31 mouse cellular contexts compared by ENCODE assay signal in genomic region chr7:92705534-92705933, GRCm38 (mm10).
"Had no signal": no experiment of that assay in that cellular context is flagged by ENCODE, and none has a peak within 500 bp of the region (broad histone marks: within the 10 kb centered on the region; RNA-seq: fewer than 3 reads in every experiment).

No protein-coding gene starts in this region.

- DNase-seq: left cerebral cortex, postnatal 4 days; liver; liver, embryonic 13.5 days; liver, postnatal 0 days; lung, adult 18-20 months; lung, adult 2 months; lung, embryonic 14.5 days; lung, postnatal 10 days; lung, postnatal 14 days; lung, postnatal 36 days; lung, postnatal 4 days; midbrain, embryonic 14.5 days had no signal

- H3K4me1 ChIP-seq: limb, embryonic 10.5 days; limb, embryonic 12.5 days; limb, embryonic 13.5 days; limb, embryonic 15.5 days; liver, embryonic 12.5 days; liver, embryonic 13.5 days; liver, embryonic 15.5 days; lung, embryonic 15.5 days; midbrain, embryonic 10.5 days; midbrain, embryonic 12.5 days; midbrain, embryonic 13.5 days had no signal

- H3K9ac ChIP-seq: limb, embryonic 12.5 days; limb, embryonic 13.5 days; limb, embryonic 15.5 days; liver, embryonic 12.5 days; liver, embryonic 13.5 days; liver, embryonic 14.5 days; liver, embryonic 15.5 days; liver, postnatal 0 days; lung, embryonic 14.5 days; lung, embryonic 15.5 days; midbrain, embryonic 12.5 days; midbrain, embryonic 13.5 days had no signal

- H3K27ac ChIP-seq: left cerebral cortex, adult 2 months; limb, embryonic 10.5 days; limb, embryonic 12.5 days; limb, embryonic 13.5 days; limb, embryonic 15.5 days; liver, embryonic 12.5 days; liver, embryonic 13.5 days; liver, embryonic 14.5 days; liver, embryonic 15.5 days; lung, embryonic 15.5 days; macrophage; midbrain, embryonic 10.5 days; midbrain, embryonic 12.5 days; midbrain, embryonic 13.5 days had no signal

- H3K9me3 ChIP-seq: limb, embryonic 10.5 days; limb, embryonic 12.5 days; limb, embryonic 13.5 days; limb, embryonic 15.5 days; liver, embryonic 12.5 days; liver, embryonic 13.5 days; liver, embryonic 15.5 days; lung, embryonic 15.5 days; megakaryocyte, embryonic 14.5 days; midbrain, embryonic 10.5 days; midbrain, embryonic 12.5 days; midbrain, embryonic 13.5 days had no signal

- H3K36me3 ChIP-seq: limb, embryonic 10.5 days; limb, embryonic 12.5 days; limb, embryonic 13.5 days; limb, embryonic 15.5 days; liver, embryonic 12.5 days; liver, embryonic 13.5 days; liver, embryonic 15.5 days; lung, embryonic 15.5 days; midbrain, embryonic 10.5 days; midbrain, embryonic 12.5 days; midbrain, embryonic 13.5 days had no signal

- H3K4me3 ChIP-seq: left cerebral cortex, adult 2 months; limb, embryonic 10.5 days; limb, embryonic 12.5 days; limb, embryonic 13.5 days; limb, embryonic 15.5 days; liver, embryonic 12.5 days; liver, embryonic 13.5 days; liver, embryonic 15.5 days; lung, embryonic 15.5 days; megakaryocyte, embryonic 14.5 days; midbrain, embryonic 10.5 days; midbrain, embryonic 12.5 days; midbrain, embryonic 13.5 days; myocyte had no signal

- H3K27me3 ChIP-seq: limb, embryonic 12.5 days; limb, embryonic 15.5 days; liver, embryonic 13.5 days; liver, embryonic 15.5 days; lung, embryonic 15.5 days; midbrain, embryonic 12.5 days; midbrain, embryonic 13.5 days had no signal

- H3K4me2 ChIP-seq: limb, embryonic 12.5 days; limb, embryonic 13.5 days; limb, embryonic 15.5 days; liver, embryonic 11.5 days; liver, embryonic 12.5 days; liver, embryonic 13.5 days; liver, embryonic 15.5 days; lung, embryonic 14.5 days; lung, embryonic 15.5 days; midbrain, embryonic 11.5 days; midbrain, embryonic 12.5 days; midbrain, embryonic 13.5 days had no signal

- ATAC-seq: liver, embryonic 12.5 days; liver, postnatal 0 days; lung, postnatal 0 days; midbrain, embryonic 13.5 days; midbrain, embryonic 16.5 days had no signal
